Comparison of ENCODE assay signal across 23 mouse cellular contexts in the genomic region with DNA sequence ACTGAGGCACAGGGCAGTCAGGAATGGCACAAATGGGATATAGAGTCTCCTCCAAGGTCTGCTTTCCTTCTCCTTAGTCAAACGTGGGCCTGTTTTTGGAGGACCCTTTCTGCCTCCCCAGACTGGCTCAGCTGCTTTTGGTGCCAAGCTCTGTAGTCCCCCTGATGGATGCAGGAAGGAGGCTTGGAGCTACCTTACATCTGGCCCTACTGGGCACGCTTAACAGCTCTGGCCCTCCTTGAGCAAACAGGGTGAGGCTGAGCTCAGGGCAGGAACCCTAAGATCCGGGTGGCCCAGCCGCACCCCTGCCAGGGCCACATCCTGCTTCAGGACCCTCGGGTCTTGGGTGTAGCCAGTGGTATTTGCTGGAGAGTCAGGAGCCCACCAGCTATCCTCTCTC. TPM values are rescaled to one million over a fixed set of nuclear protein-coding genes. Genes with fewer than 3 reads are reported as not detected.
"Had no signal": no experiment of that assay in that cellular context is flagged by ENCODE, and none has a peak within 500 bp of the region (broad histone marks: within the 10 kb centered on the region; RNA-seq: fewer than 3 reads in every experiment).

No protein-coding gene starts in this region.

- H3K4me2 ChIP-seq: limb, embryonic 13.5 days; liver, embryonic 12.5 days; liver, embryonic 15.5 days; lung, embryonic 15.5 days; midbrain, embryonic 12.5 days; midbrain, embryonic 15.5 days; neural tube, embryonic 13.5 days had no signal

- ATAC-seq: inflammation-experienced regulatory T-cells, adult 6 months; liver, embryonic 12.5 days; midbrain, embryonic 15.5 days had no signal

- H3K4me3 ChIP-seq: layer of hippocampus, adult 2 months; limb, embryonic 10.5 days; limb, embryonic 13.5 days; liver, embryonic 12.5 days; liver, embryonic 15.5 days; lung, embryonic 15.5 days; megakaryocyte, embryonic 14.5 days; midbrain, embryonic 12.5 days; midbrain, embryonic 15.5 days; myocyte; neural tube, embryonic 13.5 days had no signal

- H3K9me3 ChIP-seq: limb, embryonic 10.5 days; limb, embryonic 13.5 days; liver, embryonic 12.5 days; liver, embryonic 15.5 days; lung, embryonic 15.5 days; megakaryocyte, embryonic 14.5 days; midbrain, embryonic 12.5 days; midbrain, embryonic 15.5 days; neural tube, embryonic 13.5 days had no signal

- H3K27ac ChIP-seq: layer of hippocampus, adult 2 months; limb, embryonic 10.5 days; limb, embryonic 13.5 days; liver, embryonic 12.5 days; liver, embryonic 15.5 days; lung, embryonic 15.5 days; midbrain, embryonic 12.5 days; midbrain, embryonic 15.5 days; neural tube, embryonic 13.5 days had no signal

- H3K36me3 ChIP-seq: limb, embryonic 10.5 days; limb, embryonic 13.5 days; liver, embryonic 12.5 days; liver, embryonic 15.5 days; lung, embryonic 15.5 days; midbrain, embryonic 12.5 days; midbrain, embryonic 15.5 days; neural tube, embryonic 13.5 days had no signal

- H3K4me1 ChIP-seq: liver, embryonic 12.5 days; liver, embryonic 15.5 days; lung, embryonic 15.5 days; midbrain, embryonic 12.5 days; midbrain, embryonic 15.5 days had no signal

- H3K27me3 ChIP-seq: limb, embryonic 13.5 days; liver, embryonic 15.5 days; lung, embryonic 15.5 days; midbrain, embryonic 12.5 days; midbrain, embryonic 15.5 days; neural tube, embryonic 13.5 days had no signal

- H3K9ac ChIP-seq: limb, embryonic 13.5 days; liver, embryonic 12.5 days; liver, embryonic 15.5 days; lung, embryonic 15.5 days; midbrain, embryonic 12.5 days; midbrain, embryonic 15.5 days; neural tube, embryonic 13.5 days had no signal

- DNase-seq: kidney, adult 18-20 months; kidney, adult 9 months; kidney, postnatal 14 days; kidney, postnatal 4 days; layer of hippocampus, adult 9-11 months; liver; lung, adult 18-20 months; retina, postnatal 1 day; right cerebral cortex, postnatal 25 days; thymus, postnatal 25 days had no signal

RNA-seq across cellular contexts. Expression of gene Ern2, which starts 1.4 kb away (rescaled TPM):
- total RNA-seq: neutrophil, adult 5-6 weeks had no signal
- polyA plus RNA-seq: inflammation-experienced regulatory T-cells, adult 6 months; limb, embryonic 10.5 days; liver, embryonic 15.5 days; myocyte had no signal

RNA-seq across cellular contexts. Expression of gene Chp2, which starts 34.7 kb away (rescaled TPM):
- total RNA-seq: neutrophil, adult 5-6 weeks had no signal
- polyA plus RNA-seq: inflammation-experienced regulatory T-cells, adult 6 months; limb, embryonic 10.5 days; limb, embryonic 13.5 days; myocyte had no signal
